Mouse (Mus musculus) thymus, postnatal 0 days (tissue): ENCODE results near the gene Gnb1. TPM values are rescaled to one million over a fixed set of nuclear protein-coding genes. Genes with fewer than 3 reads are reported as not detected.

ENCODE experiments used
- DNase-seq: peaks from one replicate; pipeline ENCODE4 v3.0.0-alpha.2; 2015; ENCODE audit warnings: low spot score
- polyA plus RNA-seq: library from polyadenylated mRNA; unstranded; fragments of >200 nt; fragmentation: Nextera tagmentation; extraction: Ambion mirVana; gene quantifications from 2 replicates; pipeline ENCODE4 v1.2.1, GENCODE M21; 2015

Gene Gnb1
- polyA plus RNA-seq, 1 experiment from 2014 or later: 312 TPM

- no peak for DNase-seq
Measured at GRCm38 (mm10) chr4:155575521-155575920, 84.4 kb downstream of the Gnb1 start.

DNA sequence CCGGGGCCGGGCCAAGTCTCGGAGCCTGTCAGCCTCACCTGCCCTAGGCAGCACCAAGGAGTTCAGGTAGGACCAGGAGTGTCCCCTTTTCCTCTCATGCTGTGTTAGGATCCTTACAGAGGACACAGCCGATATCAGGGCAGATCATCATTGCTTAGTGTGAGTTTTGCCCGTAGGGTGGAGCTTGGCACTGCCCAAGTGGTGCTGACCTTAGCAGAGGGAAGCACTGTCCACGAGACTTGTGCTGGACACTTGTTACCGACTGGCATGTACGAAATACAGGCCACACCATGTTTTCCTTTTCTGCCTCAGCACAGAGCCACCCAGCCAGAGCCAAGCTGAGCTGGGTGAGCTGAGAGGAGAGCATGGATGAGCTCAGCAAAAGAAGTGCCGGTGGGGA is 86.0 kb downstream of the Gnb1 start:
- DNase-seq: no peak

DNA sequence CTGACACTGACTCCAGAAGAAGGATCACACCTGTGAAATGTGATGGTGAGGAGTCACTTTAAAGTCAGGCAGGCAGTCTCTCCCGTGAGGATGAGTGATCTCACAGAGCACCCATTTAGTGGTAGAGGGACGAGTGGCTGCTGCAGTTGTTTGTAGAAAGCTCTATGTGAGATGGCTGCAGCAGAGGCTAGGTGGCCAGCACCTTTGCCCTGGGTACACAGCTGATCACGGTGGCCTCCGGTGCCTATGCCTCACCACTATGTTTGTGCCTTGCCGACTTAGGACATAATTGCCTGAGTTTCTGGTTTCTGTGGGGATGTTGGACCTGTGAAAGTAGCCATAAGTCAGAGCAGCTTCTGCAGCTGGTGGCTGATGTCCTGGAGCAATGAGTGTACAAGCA is 86.6 kb downstream of the Gnb1 start:
- DNase-seq: no peak

DNA sequence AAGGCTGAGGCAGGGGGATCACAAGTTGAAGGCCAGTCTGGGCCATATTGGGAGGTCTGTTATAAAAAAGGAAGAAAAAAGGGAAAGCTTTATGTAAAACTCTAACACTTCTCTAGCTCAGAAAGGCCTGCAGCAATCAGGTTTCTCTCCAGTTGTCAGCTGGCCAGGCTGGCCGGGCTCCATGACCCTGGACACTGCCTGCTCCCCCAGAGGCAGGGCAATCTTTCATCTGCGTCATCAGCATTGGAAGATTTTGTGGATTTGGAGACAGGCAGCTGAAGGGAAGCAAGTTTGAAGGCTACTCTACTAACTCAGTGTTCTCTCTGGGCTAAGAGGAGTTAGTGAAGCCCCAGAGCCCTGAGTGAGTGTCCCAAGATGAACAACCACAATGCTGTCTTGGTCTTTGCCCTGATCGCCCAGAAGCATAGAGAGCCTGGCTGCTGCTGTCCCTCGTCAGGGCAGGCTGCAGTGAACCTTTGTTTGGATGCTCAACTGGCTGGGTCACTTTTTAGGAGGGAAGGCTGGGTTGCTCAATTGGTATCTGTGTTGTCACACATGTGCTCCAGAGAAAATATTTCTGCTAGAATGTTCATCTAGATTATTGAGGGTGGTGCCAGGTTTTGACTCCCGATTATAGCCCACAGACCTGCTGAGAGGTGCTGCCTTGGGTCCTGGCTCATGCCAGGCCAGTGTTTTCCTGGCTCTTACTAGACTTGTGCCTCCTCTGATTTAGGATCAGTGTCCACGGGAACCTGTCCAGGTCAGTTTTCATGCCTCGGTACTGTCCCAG is 87.4 kb downstream of the Gnb1 start:
- no peak for DNase-seq

DNA sequence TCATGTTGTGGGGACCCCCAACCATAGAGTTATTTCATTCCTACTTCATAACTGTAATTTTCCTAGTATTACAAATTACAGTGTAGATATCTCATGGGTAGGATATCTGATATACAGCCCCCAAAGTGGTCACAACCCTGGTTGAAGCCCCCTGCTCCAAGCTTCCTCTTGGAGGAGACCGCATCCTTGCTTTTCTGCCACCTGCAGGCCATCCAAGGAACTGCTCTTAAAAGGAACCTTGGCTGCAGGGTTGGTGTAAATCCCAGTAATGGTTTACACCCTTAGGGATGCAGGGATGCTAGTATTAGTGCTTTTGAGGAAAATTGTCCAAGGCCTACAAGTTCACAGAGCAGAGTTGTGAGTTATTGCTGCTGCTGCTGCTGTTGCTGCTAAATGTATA is 89.3 kb downstream of the Gnb1 start:
- peak; percentile 31 for DNase-seq

- DNase-seq: no peak
Measured at GRCm38 (mm10) chr4:155582279-155582905, 91.2 kb downstream of the Gnb1 start.

GRCm38 (mm10) chr4:155589356-155589755 is 98.2 kb downstream of the Gnb1 start:
- DNase-seq: no peak

DNA sequence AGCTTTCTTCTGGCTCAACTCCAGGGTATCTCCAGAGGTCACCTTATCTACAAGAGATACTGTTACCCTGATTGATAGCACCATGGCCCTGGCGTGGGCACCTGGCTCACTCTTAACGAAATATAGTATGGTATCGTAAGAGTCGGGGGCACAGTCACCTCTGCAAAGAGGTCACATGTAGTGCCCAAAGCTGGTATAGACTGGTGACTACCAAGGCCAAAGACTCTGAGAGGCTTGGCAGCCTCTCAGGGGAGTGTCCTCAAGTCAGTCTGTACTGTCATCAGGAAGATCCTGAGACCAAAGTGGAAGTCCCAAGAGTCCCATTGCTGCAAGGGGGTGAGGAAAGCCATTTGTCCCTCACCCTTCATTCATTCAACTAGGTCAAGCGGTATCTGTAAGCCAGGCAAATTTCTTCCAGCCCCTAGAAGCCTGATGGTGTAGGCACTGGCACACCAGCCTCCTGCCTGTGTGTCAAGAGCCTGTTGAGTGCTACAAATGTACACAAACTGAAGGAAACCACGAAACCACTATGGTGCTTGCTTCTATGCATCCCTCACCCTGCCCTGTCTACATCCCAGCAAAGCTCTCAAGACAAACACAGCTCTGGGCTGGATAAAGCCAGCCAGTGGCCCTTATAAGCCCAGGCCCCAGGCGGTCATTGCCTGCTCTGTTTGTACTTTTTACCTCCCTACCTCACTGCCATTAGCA is 100.0 kb downstream of the Gnb1 start:
- DNase-seq: no peak

GRCm38 (mm10) chr4:155593780-155594179 is 102.6 kb downstream of the Gnb1 start:
- no peak for DNase-seq

- DNase-seq: no peak
Measured at GRCm38 (mm10) chr4:155595777-155596176, 104.6 kb downstream of the Gnb1 start.

GRCm38 (mm10) chr4:155596606-155597005 is 105.4 kb downstream of the Gnb1 start:
- DNase-seq: no peak

GRCm38 (mm10) chr4:155598536-155598935 is 107.4 kb downstream of the Gnb1 start:
- no peak for DNase-seq

GRCm38 (mm10) chr4:155599901-155600825 is 109.0 kb downstream of the Gnb1 start:
- DNase-seq: no peak

DNA sequence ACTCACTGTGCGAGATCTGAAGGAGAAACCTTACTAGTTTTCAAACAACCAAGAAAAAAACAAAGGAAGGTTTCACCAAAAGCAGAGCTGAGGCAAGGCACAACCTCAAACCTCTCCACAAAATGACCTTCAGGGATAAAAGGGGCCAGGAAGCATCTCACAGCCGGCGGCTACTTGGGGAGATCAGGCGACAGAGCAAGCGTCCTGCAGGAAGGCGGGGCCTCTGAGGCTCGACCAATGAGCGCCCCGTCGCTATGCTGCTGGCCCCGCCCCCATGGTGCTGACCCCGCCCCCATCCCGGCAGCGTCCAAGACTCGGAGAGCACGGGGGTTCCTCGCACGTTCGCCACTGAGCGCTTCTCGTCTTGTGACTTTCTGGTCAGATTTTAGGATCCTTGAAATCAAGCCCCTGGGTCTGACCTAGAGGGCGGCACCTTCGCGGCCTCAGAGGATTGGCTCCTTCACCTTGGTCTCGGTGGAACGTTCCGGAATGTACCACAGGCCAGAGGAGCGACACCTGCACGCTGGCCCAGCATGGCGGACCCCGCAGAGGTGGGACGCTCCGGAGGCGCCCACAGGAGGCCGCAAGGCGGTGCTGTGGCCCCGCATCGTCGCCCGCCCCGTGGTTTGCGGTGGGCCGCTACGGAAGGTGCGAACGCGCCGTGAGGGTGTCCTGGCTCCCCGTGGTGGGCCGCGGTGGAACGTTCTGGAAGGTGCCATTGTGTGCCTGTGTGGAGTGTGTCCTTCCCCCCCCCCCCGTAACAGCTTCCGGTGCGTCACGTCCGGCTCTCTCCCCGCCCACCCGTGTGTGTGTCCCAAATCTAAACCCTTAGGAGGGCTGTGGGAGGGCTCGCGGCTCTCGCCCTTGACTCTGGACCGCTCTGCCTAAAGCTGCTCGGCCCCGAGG is 110.2 kb downstream of the Gnb1 start, which contains the start of gene Slc35e2:
TSS of gene Slc35e2 (plus strand) at position 326 of the 906 bp plus-strand sequence.
- peak; percentile 94 for DNase-seq

DNA sequence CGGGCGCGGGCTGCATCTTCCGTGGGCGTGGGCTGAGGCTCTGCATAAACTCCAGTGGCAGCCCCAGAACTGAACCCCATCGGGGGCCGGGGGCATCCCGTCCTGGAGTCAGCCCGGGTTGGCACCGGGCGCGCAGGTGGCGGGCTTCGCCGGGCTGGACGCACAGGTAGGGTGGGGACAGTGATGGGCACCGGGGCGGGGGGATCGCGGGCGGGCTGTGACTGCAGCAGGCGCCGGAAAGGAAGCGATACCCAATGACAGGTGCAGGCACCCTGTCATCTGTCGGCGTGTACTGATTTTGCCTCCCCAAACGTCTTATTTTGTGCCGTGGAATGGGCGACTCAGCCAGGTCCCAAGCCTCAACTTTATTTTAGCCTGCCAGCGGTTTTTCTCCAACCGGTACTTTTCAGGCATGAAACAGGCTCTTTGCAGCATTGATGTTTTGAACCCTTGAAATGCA is 110.9 kb downstream of the Gnb1 start:
- no peak for DNase-seq

- no peak for DNase-seq
Measured at GRCm38 (mm10) chr4:155602753-155603152, 111.6 kb downstream of the Gnb1 start.

DNA sequence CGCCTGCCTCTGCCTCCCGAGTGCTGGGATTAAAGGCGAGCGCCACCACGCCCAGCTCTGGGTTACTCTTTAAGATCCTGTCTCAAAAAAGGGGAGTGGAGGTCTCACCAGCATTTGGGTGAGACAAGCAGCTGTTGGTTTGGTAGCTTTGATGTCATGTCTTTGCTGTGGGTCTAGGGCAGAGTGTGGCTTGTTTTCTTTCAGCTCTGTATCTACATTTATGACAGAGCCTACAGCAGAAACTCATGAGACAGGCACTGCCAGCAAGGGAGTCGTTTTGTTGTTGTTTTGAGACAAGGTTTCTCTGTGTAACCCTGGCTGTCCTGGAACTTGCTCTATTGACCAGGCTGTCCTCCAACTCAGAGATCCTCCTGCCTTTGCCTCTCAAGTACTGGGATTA is 112.6 kb downstream of the Gnb1 start:
- peak; percentile 57 for DNase-seq

DNA sequence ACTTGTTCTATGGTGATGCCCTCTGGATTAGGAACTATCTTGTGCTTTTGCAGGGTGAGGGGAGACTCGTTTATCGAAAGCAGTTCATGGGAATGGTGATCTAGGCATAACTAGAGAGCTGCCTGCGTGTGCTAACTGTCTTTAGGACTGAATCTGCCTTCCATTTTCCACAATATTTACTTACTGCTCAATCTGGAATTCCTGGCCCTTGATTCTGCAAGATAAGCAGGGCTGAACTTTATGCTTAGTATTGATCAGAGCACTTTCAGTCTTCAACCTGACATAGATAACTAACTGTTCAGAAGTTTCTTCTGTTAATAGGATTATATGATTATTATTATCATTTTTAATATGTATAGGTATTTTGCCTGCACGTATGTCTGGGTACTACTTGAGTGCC is 114.0 kb downstream of the Gnb1 start:
- DNase-seq: no peak

- no peak for DNase-seq
Measured at GRCm38 (mm10) chr4:155606825-155607224, 115.7 kb downstream of the Gnb1 start.
